In the genomic region with DNA sequence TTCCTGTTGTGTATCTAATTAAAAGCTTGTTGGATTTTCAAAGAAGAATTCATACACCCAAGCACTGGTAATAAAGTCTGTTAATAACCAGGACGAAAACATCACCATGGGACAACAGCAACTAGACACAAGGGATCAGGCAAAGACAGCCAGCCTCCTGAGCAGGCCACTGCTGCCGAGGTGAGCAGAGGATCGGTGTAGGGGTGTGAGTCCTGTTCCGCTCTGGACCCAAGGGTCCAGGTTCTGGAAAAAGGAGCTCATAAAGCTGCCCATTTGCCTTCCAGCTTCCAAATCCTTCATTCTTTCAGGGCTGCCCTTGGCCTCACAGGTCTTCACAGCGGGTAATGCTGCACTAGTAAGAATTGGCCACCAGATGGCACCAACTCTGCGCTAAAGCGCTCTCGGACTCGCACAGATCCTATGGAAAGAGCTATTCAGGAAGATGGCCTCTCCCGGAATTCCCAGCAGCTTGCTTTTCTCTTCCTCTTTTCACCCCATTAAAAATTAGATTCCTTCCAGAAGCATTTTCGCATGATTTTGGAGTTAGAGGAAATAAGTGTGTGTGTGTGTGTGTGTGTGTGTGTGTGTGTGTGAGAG, we compare ENCODE assay signal across 8 mouse cellular contexts.
DNase-seq lines count a peak whose midpoint lies in the region; ATAC-seq and TF ChIP-seq lines count a peak whose summit lies in the region.

No protein-coding gene starts in this region.

- peak; percentile 61; the same call in 1 of the 2 replicates for TF ChIP-seq EP300 in heart, adult 2 months (IDR thresholded peaks at IDR 0.05; ENCODE audit: insufficient read depth, low read depth, low read length)

- peak overlapping the region; percentile 9 for H3K4me3 ChIP-seq in embryonic facial prominence, embryonic 13.5 days
- H3K4me3 ChIP-seq in heart, adult 2 months = no peak overlapping the region
- no peak overlapping the region for H3K4me3 ChIP-seq in kidney, adult 2 months (ENCODE audit: insufficient read depth, low read depth, low read length)
- H3K4me3 ChIP-seq in limb, embryonic 10.5 days = 0 out of 2 replicates have a peak overlapping the region, but pooled peaks have one; percentile 22
- H3K4me3 ChIP-seq in midbrain, embryonic 16.5 days (ENCODE audit: low read depth, low read length) = no peak overlapping the region

- H3K9me3 ChIP-seq in embryonic facial prominence, embryonic 13.5 days = no peaks in the 10 kb centered on the region
- H3K9me3 ChIP-seq in limb, embryonic 10.5 days (replicated peaks) = no peaks in the 10 kb centered on the region
- H3K9me3 ChIP-seq in midbrain, embryonic 16.5 days (replicated peaks; ENCODE audit: control insufficient read depth, low read length, poor library complexity, severe bottlenecking) = no peaks in the 10 kb centered on the region; the same call in 1 of the 2 replicates

- H3K36me3 ChIP-seq in embryonic facial prominence, embryonic 13.5 days = no peaks in the 10 kb centered on the region
- no peaks in the 10 kb centered on the region for H3K36me3 ChIP-seq in heart, adult 2 months (ENCODE audit: control insufficient read depth, insufficient read depth, low read length)
- no peaks in the 10 kb centered on the region for H3K36me3 ChIP-seq in kidney, adult 2 months (ENCODE audit: control insufficient read depth, insufficient read depth, low read length)
- no peaks in the 10 kb centered on the region for H3K36me3 ChIP-seq in limb, embryonic 10.5 days
- H3K36me3 ChIP-seq in midbrain, embryonic 16.5 days (ENCODE audit: control insufficient read depth, insufficient read depth, low read length) = no peaks in the 10 kb centered on the region

- no peak for ATAC-seq in embryonic facial prominence, embryonic 13.5 days (ENCODE audit: insufficient number of reproducible peaks, insufficient read depth, low FRiP score, low TSS enrichment, low read depth)
- peak; percentile 95 for ATAC-seq in midbrain, embryonic 16.5 days

- H3K4me2 ChIP-seq in embryonic facial prominence, embryonic 13.5 days = peak overlapping the region; percentile 36
- H3K4me2 ChIP-seq in midbrain, embryonic 16.5 days (ENCODE audit: low read length) = peak overlapping the region; percentile 38

- no peaks in the 10 kb centered on the region for H3K27me3 ChIP-seq in embryonic facial prominence, embryonic 13.5 days
- H3K27me3 ChIP-seq in heart, adult 2 months (ENCODE audit: control insufficient read depth, insufficient read depth, low read length) = no peaks in the 10 kb centered on the region
- no peaks in the 10 kb centered on the region for H3K27me3 ChIP-seq in kidney, adult 2 months (replicated peaks; ENCODE audit: control insufficient read depth, insufficient read depth, low read length)
- no peaks in the 10 kb centered on the region for H3K27me3 ChIP-seq in limb, embryonic 10.5 days (ENCODE audit: low read depth, poor library complexity, severe bottlenecking)
- no peaks in the 10 kb centered on the region for H3K27me3 ChIP-seq in midbrain, embryonic 16.5 days (ENCODE audit: control insufficient read depth, insufficient read depth, low read depth, low read length)

- DNase-seq in 3134 (ENCODE audit: extremely low read depth, insufficient read length, low spot score) = peak; percentile 21
- DNase-seq in adrenal gland, postnatal 36 days = peak; percentile 82
- peak; percentile 71 to 79 for DNase-seq in heart, adult 2 months
- DNase-seq in kidney, adult 2 months = peak; percentile 72
- peak; percentile 86 for DNase-seq in limb, embryonic 10.5 days (ENCODE audit: low spot score)
- DNase-seq in telencephalon, adult 2 months (ENCODE audit: low read depth, low spot score) = peak; percentile 74

- H3K4me1 ChIP-seq in embryonic facial prominence, embryonic 13.5 days = no peaks in the 10 kb centered on the region
- H3K4me1 ChIP-seq in heart, adult 2 months (ENCODE audit: control insufficient read depth, insufficient read depth, low read length) = no peaks in the 10 kb centered on the region
- H3K4me1 ChIP-seq in kidney, adult 2 months (ENCODE audit: control insufficient read depth, insufficient read depth, low read length) = no peaks in the 10 kb centered on the region
- no peaks in the 10 kb centered on the region for H3K4me1 ChIP-seq in limb, embryonic 10.5 days
- 0 out of 2 replicates have a peak, but pooled peaks cover 2% of the 10 kb centered on the region for H3K4me1 ChIP-seq in midbrain, embryonic 16.5 days (ENCODE audit: control insufficient read depth, insufficient read depth, low read length)

- no peak overlapping the region for H3K27ac ChIP-seq in embryonic facial prominence, embryonic 13.5 days
- H3K27ac ChIP-seq in heart, adult 2 months = no peak overlapping the region
- no peak overlapping the region for H3K27ac ChIP-seq in kidney, adult 2 months (ENCODE audit: insufficient read depth, low read depth, low read length)
- H3K27ac ChIP-seq in limb, embryonic 10.5 days = no peak overlapping the region
- no peak overlapping the region for H3K27ac ChIP-seq in midbrain, embryonic 16.5 days (ENCODE audit: low read length)

- no peaks in the 10 kb centered on the region for H3K79me2 ChIP-seq in heart, adult 2 months (replicated peaks; ENCODE audit: control insufficient read depth, insufficient read depth, low read length)

- TF ChIP-seq POLR2A in heart, adult 2 months (IDR thresholded peaks at IDR 0.05; ENCODE audit: insufficient read depth, low read depth, low read length) = no peak
- no peak for TF ChIP-seq POLR2A in kidney, adult 2 months (IDR thresholded peaks at IDR 0.05; ENCODE audit: low read depth, low read length)

- intact Hi-C loops in heart, adult 2 months (cut with DNase I) = loop anchor here (1.0 to 2.0 kb wide), 3 partner anchors 293 to 529 kb away; no protein-coding TSS in a partner anchor

- TF ChIP-seq CTCF in heart, adult 2 months (IDR thresholded peaks at IDR 0.05) = peak; percentile 87
- TF ChIP-seq CTCF in kidney, adult 2 months (conservative IDR thresholded peaks at IDR 0.05; ENCODE audit: insufficient read depth, insufficient read length, low read depth, low read length) = peak; percentile 88

- 15% methylated on average over 11 of the region's 11 CpGs for WGBS in embryonic facial prominence, embryonic 13.5 days
- 13% methylated on average over 11 of the region's 11 CpGs for WGBS in heart, adult 2 months
- 15% methylated on average over 11 of the region's 11 CpGs for WGBS in kidney, adult 2 months
- WGBS in limb, embryonic 10.5 days = 19% methylated on average over 11 of the region's 11 CpGs
- 15% methylated on average over 11 of the region's 11 CpGs for WGBS in midbrain, embryonic 16.5 days

- H3K9ac ChIP-seq in embryonic facial prominence, embryonic 13.5 days = no peak overlapping the region
- no peak overlapping the region for H3K9ac ChIP-seq in heart, adult 2 months (ENCODE audit: low read depth, low read length)
- no peak overlapping the region for H3K9ac ChIP-seq in midbrain, embryonic 16.5 days (ENCODE audit: low read depth, low read length)

Comparison
In these comparisons a context has a peak if more than half of its experiments do, and no peak if none do; other contexts are left out.
1. DNase-seq: peak in every context shown above with its lines; median percentile 86 in limb, embryonic 10.5 days; 82 in adrenal gland, postnatal 36 days; 75 in heart, adult 2 months; 74 in telencephalon, adult 2 months; 72 in kidney, adult 2 months; 21 in 3134.
2. H3K4me3 ChIP-seq: peak in embryonic facial prominence, embryonic 13.5 days (single experiment) and limb, embryonic 10.5 days (single experiment); none in heart, adult 2 months (single experiment), kidney, adult 2 months (single experiment) and midbrain, embryonic 16.5 days (single experiment).